Mouse (Mus musculus) erythroblast, embryonic 14.5 days (primary cell): ENCODE measurements around the gene Fbxl16.

Experiments used
- GATA1 ChIP-seq: IDR thresholded peaks from 2 replicates; pipeline ENCODE4 v1.6.1; 2012; ENCODE audit warnings: low read length, inconsistent platforms, mixed read lengths
- TAL1 ChIP-seq: IDR thresholded peaks from 3 replicates; pipeline ENCODE4 v1.6.1; 2012; ENCODE audit warnings: low read length, inconsistent platforms, mixed read lengths

GRCm38 (mm10) chr17:25829558-25830017 is 20.7 kb downstream of the Fbxl16 start:
- TF ChIP-seq GATA1 (no peak), TAL1 (no peak)
